Mouse (Mus musculus) 3134 (cell line): ENCODE results near the gene Vmn1r34.
"Not testable (repeated sequence)": the region's sequence is repeated elsewhere in the genome, so short reads cannot be mapped to it uniquely, and the experiment has no call there.

Experiments used
- DNase-seq: peaks from one replicate; pipeline ENCODE4 v3.0.0-alpha.2; 2011; ENCODE audit warnings: low spot score; ENCODE audit not compliant: insufficient read length; ENCODE audit errors: extremely low read depth

The Vmn1r34 gene

DNA sequence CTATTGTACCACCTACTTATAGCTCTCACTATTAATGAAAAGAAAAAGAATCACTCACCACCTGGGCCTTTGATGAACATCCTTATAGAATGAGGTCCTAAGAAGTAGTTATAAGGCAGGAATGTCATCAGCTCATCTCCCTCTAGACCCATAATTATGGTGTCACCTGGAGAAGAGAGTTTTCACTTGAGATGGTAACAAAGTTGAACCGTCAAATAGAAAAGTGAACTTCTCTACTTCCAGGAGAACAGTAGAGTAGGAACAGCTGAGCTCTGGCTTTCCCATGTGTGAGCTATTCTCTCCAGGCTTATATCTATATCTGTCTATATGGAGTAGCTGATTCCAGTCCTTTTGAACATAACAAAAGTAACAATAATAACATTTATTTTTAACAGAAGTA, at the start of gene Vmn1r34:
Vmn1r34 (minus strand) TSS at position 101 of the 400 bp plus-strand sequence.
- no peak for DNase-seq

DNA sequence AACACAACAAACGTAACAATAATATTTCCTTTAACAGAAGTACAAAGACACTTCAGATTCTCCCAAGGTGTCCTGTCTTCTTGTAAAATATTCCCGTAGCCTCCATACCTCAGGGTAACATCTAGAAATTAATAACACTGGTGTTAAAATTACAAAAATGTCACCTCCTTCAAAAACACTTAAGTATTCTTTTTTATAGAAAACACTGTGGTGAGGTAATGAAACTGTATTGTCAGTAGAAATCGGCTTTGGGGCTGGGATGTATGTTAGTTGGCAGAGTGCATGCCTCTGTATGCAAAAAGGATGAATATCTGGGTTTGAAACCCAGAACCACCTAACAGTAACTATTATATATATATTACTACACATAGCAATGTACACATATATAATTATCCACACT, 42.1 kb upstream of the Vmn1r34 start, which contains the start of gene Vmn1r35:
Vmn1r35 (minus strand) TSS at position 101 of the 400 bp plus-strand sequence.
- DNase-seq, result no peak

GRCm38 (mm10) chr6:66618182-66618581, 25.5 kb downstream of the Vmn1r34 start, which contains the start of gene Vmn1r33:
Vmn1r33 (minus strand) TSS chr6:66618282.
- DNase-seq, result not testable (repeated sequence)

DNA sequence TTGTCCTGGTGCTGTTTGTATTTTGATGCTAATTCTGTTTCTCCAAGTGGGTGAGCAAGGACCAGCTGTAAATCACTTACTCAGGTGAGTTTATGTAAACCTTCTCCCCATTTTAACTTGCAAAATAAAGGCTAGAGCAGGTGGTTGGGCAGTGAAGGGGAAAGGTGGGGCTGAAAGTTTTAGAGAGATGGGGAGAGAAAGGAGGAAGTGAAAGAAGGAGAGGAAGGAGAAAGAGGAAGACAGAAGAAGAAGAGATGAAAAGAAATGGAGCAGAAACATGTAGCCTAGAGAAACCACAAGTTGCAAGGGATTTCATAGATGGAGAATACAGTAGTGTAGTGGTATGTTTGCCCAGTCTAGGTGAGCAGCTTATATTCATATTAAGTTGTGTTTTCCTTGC, 47.9 kb downstream of the Vmn1r34 start:
- DNase-seq, result no peak
